Mouse (Mus musculus): ENCODE data around the gene Ly6g5b.

GRCm38 (mm10) chr17:35066084-35066483 lies 49.1 kb downstream of the Ly6g5b start, which contains the start of gene Mpig6b:
- TF ChIP-seq MAFK (IDR thresholded peaks at IDR 0.05; ENCODE audit: insufficient read depth, low read depth, low read length), result no peak
- no peak for TF ChIP-seq HCFC1 (IDR thresholded peaks at IDR 0.05; ENCODE audit: borderline replicate concordance, insufficient read depth, low read length)
- no peak for TF ChIP-seq ZNF384 (IDR thresholded peaks at IDR 0.05; ENCODE audit: low read depth, low read length)
- TF ChIP-seq ZC3H11A (IDR thresholded peaks at IDR 0.05; ENCODE audit: borderline replicate concordance, low read depth, low read length), result no peak
- TF ChIP-seq CHD2 (IDR thresholded peaks at IDR 0.05; ENCODE audit: low read depth, low read length), result no peak

All from ES-E14 (cell line).